Mouse (Mus musculus): ENCODE data around the gene Tigar.

The Tigar gene

GRCm38 (mm10) chr6:127109402-127109930 is at the start of gene Tigar:
Gene Tigar (minus strand): TSS chr6:127109557.
- in situ Hi-C loops (cut with MboI; ENCODE audit: low pct_unique_long_range_greater_than_20kb in 1 of 2, low sequenced_read_pairs in 2 of 2, unreplicated experiment in 1 of 2), result loop anchor here (25.0 kb wide), 1 partner anchor 297 kb away; no protein-coding TSS in a partner anchor

GRCm38 (mm10) chr6:127157321-127157720 is 48.0 kb upstream of the Tigar start:
- in situ Hi-C loops (cut with MboI; ENCODE audit: low pct_unique_long_range_greater_than_20kb in 1 of 2, low sequenced_read_pairs in 2 of 2, unreplicated experiment in 1 of 2), result no loop called here

GRCm38 (mm10) chr6:127155468-127155867 is 46.1 kb upstream of the Tigar start:
- in situ Hi-C loops (cut with MboI; ENCODE audit: low pct_unique_long_range_greater_than_20kb in 1 of 2, low sequenced_read_pairs in 2 of 2, unreplicated experiment in 1 of 2), result no loop called here

- in situ Hi-C loops (cut with MboI; ENCODE audit: low pct_unique_long_range_greater_than_20kb in 1 of 2, low sequenced_read_pairs in 2 of 2, unreplicated experiment in 1 of 2), result no loop called here
Measured at GRCm38 (mm10) chr6:127154708-127155268, 45.4 kb upstream of the Tigar start.

GRCm38 (mm10) chr6:127153972-127154707 is 44.8 kb upstream of the Tigar start:
- in situ Hi-C loops (cut with MboI; ENCODE audit: low pct_unique_long_range_greater_than_20kb in 1 of 2, low sequenced_read_pairs in 2 of 2, unreplicated experiment in 1 of 2), result no loop called here

- in situ Hi-C loops (cut with MboI; ENCODE audit: low pct_unique_long_range_greater_than_20kb in 1 of 2, low sequenced_read_pairs in 2 of 2, unreplicated experiment in 1 of 2), result no loop called here
Measured at GRCm38 (mm10) chr6:127153296-127153800, 44.0 kb upstream of the Tigar start.

GRCm38 (mm10) chr6:127152106-127152951 is 43.0 kb upstream of the Tigar start, which contains the start of gene Ccnd2:
Gene Ccnd2 (minus strand): TSS chr6:127152193.
- in situ Hi-C loops (cut with MboI; ENCODE audit: low pct_unique_long_range_greater_than_20kb in 1 of 2, low sequenced_read_pairs in 2 of 2, unreplicated experiment in 1 of 2), result no loop called here

- in situ Hi-C loops (cut with MboI; ENCODE audit: low pct_unique_long_range_greater_than_20kb in 1 of 2, low sequenced_read_pairs in 2 of 2, unreplicated experiment in 1 of 2), result no loop called here
Measured at GRCm38 (mm10) chr6:127151565-127152105, 42.3 kb upstream of the Tigar start.

GRCm38 (mm10) chr6:127150663-127151564 is 41.6 kb upstream of the Tigar start:
- in situ Hi-C loops (cut with MboI; ENCODE audit: low pct_unique_long_range_greater_than_20kb in 1 of 2, low sequenced_read_pairs in 2 of 2, unreplicated experiment in 1 of 2), result no loop called here

- in situ Hi-C loops (cut with MboI; ENCODE audit: low pct_unique_long_range_greater_than_20kb in 1 of 2, low sequenced_read_pairs in 2 of 2, unreplicated experiment in 1 of 2), result loop anchor here (10.0 kb wide), 5 partner anchors 105 to 295 kb away; partner anchors contain the start of gene Parp11 (in 1 of the 2)
Measured at GRCm38 (mm10) chr6:127149944-127150662, 40.7 kb upstream of the Tigar start.

- in situ Hi-C loops (cut with MboI; ENCODE audit: low pct_unique_long_range_greater_than_20kb in 1 of 2, low sequenced_read_pairs in 2 of 2, unreplicated experiment in 1 of 2), result loop anchor here (10.0 kb wide), 5 partner anchors 105 to 295 kb away; partner anchors contain the start of gene Parp11 (in 1 of the 2)
Measured at GRCm38 (mm10) chr6:127149303-127149943, 40.1 kb upstream of the Tigar start.

GRCm38 (mm10) chr6:127148526-127149302 is 39.4 kb upstream of the Tigar start:
- in situ Hi-C loops (cut with MboI; ENCODE audit: low pct_unique_long_range_greater_than_20kb in 1 of 2, low sequenced_read_pairs in 2 of 2, unreplicated experiment in 1 of 2), result loop anchor here (10.0 kb wide), 5 partner anchors 106 to 296 kb away; partner anchors contain the start of gene Parp11 (in 1 of the 2)

GRCm38 (mm10) chr6:127147665-127148064 is 38.3 kb upstream of the Tigar start:
- in situ Hi-C loops (cut with MboI; ENCODE audit: low pct_unique_long_range_greater_than_20kb in 1 of 2, low sequenced_read_pairs in 2 of 2, unreplicated experiment in 1 of 2), result loop anchor here (10.0 kb wide), 5 partner anchors 107 to 297 kb away; partner anchors contain the start of gene Parp11 (in 1 of the 2)

GRCm38 (mm10) chr6:127146322-127146947 is 37.1 kb upstream of the Tigar start:
- in situ Hi-C loops (cut with MboI; ENCODE audit: low pct_unique_long_range_greater_than_20kb in 1 of 2, low sequenced_read_pairs in 2 of 2, unreplicated experiment in 1 of 2), result loop anchor here (10.0 kb wide), 5 partner anchors 108 to 298 kb away; partner anchors contain the start of gene Parp11 (in 1 of the 2)

Measured in mouse embryonic stem cell (cell line).